Comparison of ENCODE assay signal across 22 mouse cellular contexts in the genomic region with DNA sequence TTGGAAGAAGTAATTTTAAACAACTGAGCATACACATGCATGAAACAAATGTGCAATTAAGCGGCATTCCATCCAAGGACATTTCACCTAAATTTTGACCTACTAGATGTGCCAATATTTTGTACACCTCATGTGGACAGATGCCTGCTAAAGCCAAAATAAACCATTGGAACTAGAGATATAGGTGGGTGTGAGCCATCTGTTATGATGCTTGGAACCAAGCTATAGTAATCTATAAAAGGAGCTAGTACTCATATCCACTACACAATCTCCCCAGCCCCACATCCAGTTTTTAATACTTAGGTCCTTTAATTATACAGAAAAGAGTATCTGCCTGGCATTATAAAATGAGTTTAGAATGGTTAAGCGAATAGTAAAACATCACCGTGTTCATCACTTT.
"Had no signal": no experiment of that assay in that cellular context is flagged by ENCODE, and none has a peak within 500 bp of the region (broad histone marks: within the 10 kb centered on the region; RNA-seq: fewer than 3 reads in every experiment).

No protein-coding gene starts in this region.

- H3K27me3 ChIP-seq: intestine, embryonic 15.5 days; kidney, embryonic 15.5 days; liver, embryonic 12.5 days; liver, embryonic 15.5 days; lung, embryonic 15.5 days; megakaryocyte, embryonic 14.5 days; midbrain, embryonic 13.5 days; neural tube, embryonic 13.5 days had no signal

- H3K36me3 ChIP-seq: intestine, embryonic 15.5 days; kidney, embryonic 15.5 days; liver, embryonic 12.5 days; liver, embryonic 15.5 days; lung, embryonic 15.5 days; midbrain, embryonic 10.5 days; midbrain, embryonic 13.5 days; neural tube, embryonic 13.5 days had no signal

- H3K4me2 ChIP-seq: intestine, embryonic 15.5 days; kidney, embryonic 15.5 days; liver, embryonic 12.5 days; liver, embryonic 15.5 days; lung, embryonic 15.5 days; midbrain, embryonic 13.5 days; neural tube, embryonic 13.5 days had no signal

- H3K9ac ChIP-seq: intestine, embryonic 15.5 days; kidney, embryonic 15.5 days; liver, embryonic 12.5 days; liver, embryonic 15.5 days; lung, embryonic 15.5 days; midbrain, embryonic 13.5 days; neural tube, embryonic 13.5 days had no signal

- H3K9me3 ChIP-seq: intestine, embryonic 15.5 days; kidney, embryonic 15.5 days; liver, embryonic 12.5 days; liver, embryonic 15.5 days; lung, embryonic 15.5 days; megakaryocyte, embryonic 14.5 days; midbrain, embryonic 10.5 days; midbrain, embryonic 13.5 days; neural tube, embryonic 13.5 days had no signal

- DNase-seq: kidney, adult 11 months; kidney, adult 8-10 months; kidney, postnatal 10 days; kidney, postnatal 36 days; lung, adult 18-20 months; lung, postnatal 10 days; lung, postnatal 36 days; retina, postnatal 1 day; right cerebral cortex, postnatal 4 days; thymus, postnatal 25 days had no signal

- H3K4me3 ChIP-seq: intestine, embryonic 15.5 days; kidney, embryonic 15.5 days; liver, embryonic 12.5 days; liver, embryonic 15.5 days; lung, embryonic 15.5 days; megakaryocyte, embryonic 14.5 days; midbrain, embryonic 10.5 days; midbrain, embryonic 13.5 days; myocyte; neural tube, embryonic 13.5 days had no signal

- H3K27ac ChIP-seq: intestine, embryonic 15.5 days; kidney, embryonic 15.5 days; liver, embryonic 12.5 days; liver, embryonic 15.5 days; lung, embryonic 15.5 days; midbrain, embryonic 10.5 days; midbrain, embryonic 13.5 days; neural tube, embryonic 13.5 days; stomach, postnatal 0 days had no signal

- ATAC-seq: intestine, embryonic 15.5 days; liver, embryonic 12.5 days; midbrain, embryonic 13.5 days; midbrain, embryonic 16.5 days had no signal

- H3K4me1 ChIP-seq: intestine, embryonic 15.5 days; kidney, embryonic 15.5 days; liver, embryonic 12.5 days; liver, embryonic 15.5 days; lung, embryonic 15.5 days; megakaryocyte, embryonic 14.5 days; midbrain, embryonic 10.5 days; midbrain, embryonic 13.5 days; neural tube, embryonic 13.5 days had no signal
